Mouse (Mus musculus) thymus, adult 18-20 months (tissue): ENCODE results near the gene 1700001F09Rik.
"Not testable (repeated sequence)": the region's sequence is repeated elsewhere in the genome, so short reads cannot be mapped to it uniquely, and the experiment has no call there.

Source experiments
- DNase-seq, 2 experiments: peaks; one replicate each; pipeline ENCODE4 v3.0.0; 2022; ENCODE audit warnings: mixed read lengths in 2 of 2

The 1700001F09Rik gene

GRCm38 (mm10) chr14:43347711-43348110, at the start of gene 1700001F09Rik:
Gene 1700001F09Rik (minus strand): TSS chr14:43347811.
- DNase-seq = not testable (repeated sequence)

DNA sequence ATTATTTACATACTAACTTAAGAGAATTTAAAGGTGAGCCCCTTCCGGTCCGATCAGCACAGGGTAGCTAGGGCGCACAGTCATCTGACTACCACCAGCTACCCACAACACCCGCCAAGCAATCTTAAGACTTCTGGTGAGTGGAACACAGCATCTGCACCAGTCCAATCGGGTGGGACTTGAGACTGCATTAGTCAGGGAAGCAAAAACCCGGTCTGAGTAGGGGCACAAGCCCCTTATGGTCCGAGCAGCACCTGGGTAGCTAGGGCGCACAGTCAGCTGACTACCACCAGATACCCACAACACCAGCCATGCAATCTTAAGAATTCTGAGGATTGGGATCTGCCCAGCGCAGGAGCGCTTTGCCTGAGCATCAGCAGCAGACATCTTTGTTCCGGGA, 14.1 kb upstream of the 1700001F09Rik start:
- not testable (repeated sequence) for DNase-seq

DNA sequence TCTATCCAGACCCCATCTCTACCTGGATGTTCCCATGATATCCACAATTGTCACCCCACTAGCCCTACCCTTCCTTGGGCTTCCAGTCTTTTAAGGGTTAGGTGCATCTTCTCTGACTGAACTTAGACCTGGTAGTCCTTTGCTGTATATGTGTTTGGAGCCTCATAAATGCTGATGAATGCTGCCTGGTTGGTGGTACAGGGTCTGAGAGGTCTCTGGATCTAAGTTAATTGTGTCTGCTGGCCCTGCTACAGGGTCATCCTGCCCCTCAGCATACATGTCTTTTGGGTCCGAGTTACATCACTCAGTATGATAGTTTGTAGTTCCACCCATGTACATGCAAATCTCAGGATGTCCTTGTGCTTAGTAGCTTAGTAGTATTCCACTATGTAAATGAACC, 11.6 kb upstream of the 1700001F09Rik start:
- not testable (repeated sequence) for DNase-seq

- not testable (repeated sequence) for DNase-seq
Measured at GRCm38 (mm10) chr14:43357496-43357895, 9.9 kb upstream of the 1700001F09Rik start.

DNA sequence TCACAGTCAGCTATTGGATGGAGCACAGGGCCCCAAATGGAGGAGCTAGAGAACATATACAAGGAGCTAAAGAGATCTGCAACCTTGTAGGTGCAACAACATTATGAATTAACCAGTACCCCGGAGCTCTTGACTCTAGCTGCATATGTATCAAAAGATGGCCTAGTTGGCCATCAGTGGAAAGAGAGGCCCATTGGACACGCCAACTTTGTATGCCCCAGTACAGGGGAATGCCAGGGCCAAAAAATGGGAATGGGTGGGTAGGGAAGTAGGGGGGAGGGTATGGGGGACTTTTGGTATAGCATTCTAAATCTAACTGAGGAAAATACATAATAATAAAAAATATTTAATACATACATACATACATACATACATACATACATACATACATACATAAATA, 5.3 kb upstream of the 1700001F09Rik start:
- not testable (repeated sequence) for DNase-seq

GRCm38 (mm10) chr14:43337646-43338045, 10.0 kb downstream of the 1700001F09Rik start:
- DNase-seq = not testable (repeated sequence)

GRCm38 (mm10) chr14:43331362-43331880, 16.2 kb downstream of the 1700001F09Rik start:
- not testable (repeated sequence) for DNase-seq

GRCm38 (mm10) chr14:43328603-43329002, 19.0 kb downstream of the 1700001F09Rik start:
- not testable (repeated sequence) for DNase-seq

DNA sequence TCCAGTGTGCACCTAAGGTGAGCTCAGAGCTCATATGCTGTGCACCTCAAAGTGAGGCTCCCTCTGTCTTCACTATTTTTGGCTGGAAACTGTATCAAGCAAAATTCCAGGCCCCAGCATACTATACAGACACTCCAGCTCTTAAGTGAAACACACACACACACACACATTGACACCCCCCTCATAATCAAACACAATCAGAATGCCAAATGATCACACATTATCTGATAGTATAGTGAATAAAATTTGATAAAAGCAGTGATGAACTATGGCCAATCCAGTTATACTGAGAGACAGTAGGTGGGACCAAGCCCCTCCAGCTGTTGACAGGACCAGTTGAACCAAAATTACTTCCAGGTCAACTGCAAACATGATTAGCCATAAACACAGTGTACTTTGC, 28.1 kb downstream of the 1700001F09Rik start:
- DNase-seq = not testable (repeated sequence)

- DNase-seq = not testable (repeated sequence)
Measured at GRCm38 (mm10) chr14:43293503-43293902, 54.1 kb downstream of the 1700001F09Rik start, which contains the start of gene Gm8127. Gene Gm8127 (minus strand): TSS chr14:43293832.
